Mouse (Mus musculus): ENCODE measurements around the gene Ankrd36. TPM values are rescaled to one million over a fixed set of nuclear protein-coding genes. Genes with fewer than 3 reads are reported as not detected.
"Not testable (repeated sequence)": the region's sequence is repeated elsewhere in the genome, so short reads cannot be mapped to it uniquely, and the experiment has no call there.

The Ankrd36 gene
- polyA plus RNA-seq, 1 experiment, result not detected

DNA sequence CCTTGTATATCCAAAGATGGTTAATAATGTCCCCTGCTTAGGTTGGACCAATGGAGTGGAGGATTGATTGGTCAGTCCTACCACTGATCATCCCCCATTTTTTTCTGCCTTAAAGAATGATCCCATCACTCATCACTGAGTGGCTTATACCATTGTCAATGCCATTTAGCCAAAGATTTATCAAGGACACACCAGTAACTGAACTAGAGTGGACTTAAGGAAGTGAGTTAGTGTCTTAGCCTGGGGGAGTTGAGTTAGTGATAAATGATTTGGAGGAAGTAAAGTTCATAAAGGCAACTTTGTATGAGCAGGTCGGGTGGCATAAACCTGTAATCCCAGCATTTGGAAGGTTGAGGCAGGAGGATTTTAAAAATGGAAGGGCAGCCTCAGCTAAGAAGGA lies 26.2 kb upstream of the Ankrd36 start:
- Histone ChIP-seq H3K4me1 (ENCODE audit: control insufficient read depth, insufficient read depth, low read length) (peaks cover 15% of the 10 kb centered on the region), H3K4me3 (replicated peaks; ENCODE audit: extremely low read depth, low read depth, low read length) (no peak overlapping the region)
- TF ChIP-seq POLR2A (IDR thresholded peaks at IDR 0.05; ENCODE audit: borderline replicate concordance, extremely low read depth, low read depth, low read length) (no peak), CTCF (IDR thresholded peaks at IDR 0.05; ENCODE audit: insufficient read depth, low read length) (no peak)
- WGBS, result 64% methylated on average over 1 of the region's 1 CpGs
- no peak for DNase-seq

DNA sequence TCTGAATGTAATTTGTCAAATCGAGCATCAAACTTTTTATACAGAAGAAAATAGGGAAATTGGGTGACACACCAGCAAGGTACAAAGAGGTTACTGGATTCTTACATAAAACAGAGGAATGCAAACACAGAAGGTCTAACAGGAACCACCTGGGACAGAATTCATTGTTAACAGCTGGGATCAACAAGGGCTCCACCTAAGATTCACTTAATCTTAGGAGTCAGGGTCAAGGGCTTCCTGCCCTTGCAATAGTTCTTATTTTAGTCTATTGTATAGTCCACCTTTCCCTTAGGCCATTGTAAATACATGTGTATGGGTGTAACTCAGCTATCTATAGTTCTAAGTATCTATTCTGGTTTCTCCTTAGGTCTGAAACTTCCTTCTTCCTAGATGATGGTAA lies 24.8 kb upstream of the Ankrd36 start:
- not testable (repeated sequence) for H3K4me3 ChIP-seq (replicated peaks; ENCODE audit: extremely low read depth, low read depth, low read length); DNase-seq
- peaks cover 12% of the 10 kb centered on the region for H3K4me1 ChIP-seq (ENCODE audit: control insufficient read depth, insufficient read depth, low read length)
- WGBS, result 75% methylated on average over 1 of the region's 1 CpGs

DNA sequence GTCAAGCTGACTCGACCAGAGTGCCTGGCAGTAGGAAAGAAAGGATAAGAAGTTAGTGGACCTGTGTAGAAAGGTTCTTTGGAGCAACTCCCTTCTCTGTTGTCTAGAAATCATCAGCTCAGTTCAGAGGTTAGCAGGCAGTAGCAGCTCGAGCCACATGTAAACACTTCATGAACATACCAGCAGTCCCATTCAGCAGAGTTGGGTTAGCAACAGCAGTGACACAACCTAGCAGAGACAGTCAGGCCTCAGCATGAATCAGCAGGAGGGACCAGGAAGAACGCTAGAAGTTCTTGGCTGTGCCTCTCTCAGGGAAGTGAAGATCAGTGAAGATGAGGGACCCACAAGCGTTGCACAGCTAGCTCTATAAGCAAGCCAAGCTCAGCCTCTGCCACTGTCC lies 24.0 kb upstream of the Ankrd36 start:
- TF ChIP-seq CTCF (IDR thresholded peaks at IDR 0.05; ENCODE audit: insufficient read depth, low read length) (no peak), POLR2A (IDR thresholded peaks at IDR 0.05; ENCODE audit: borderline replicate concordance, extremely low read depth, low read depth, low read length) (no peak)
- Histone ChIP-seq H3K4me3 (replicated peaks; ENCODE audit: extremely low read depth, low read depth, low read length) (no peak overlapping the region), H3K4me1 (ENCODE audit: control insufficient read depth, insufficient read depth, low read length) (peaks cover 10% of the 10 kb centered on the region)
- DNase-seq, result no peak
- WGBS, result 54% methylated on average over 4 of the region's 4 CpGs

DNA sequence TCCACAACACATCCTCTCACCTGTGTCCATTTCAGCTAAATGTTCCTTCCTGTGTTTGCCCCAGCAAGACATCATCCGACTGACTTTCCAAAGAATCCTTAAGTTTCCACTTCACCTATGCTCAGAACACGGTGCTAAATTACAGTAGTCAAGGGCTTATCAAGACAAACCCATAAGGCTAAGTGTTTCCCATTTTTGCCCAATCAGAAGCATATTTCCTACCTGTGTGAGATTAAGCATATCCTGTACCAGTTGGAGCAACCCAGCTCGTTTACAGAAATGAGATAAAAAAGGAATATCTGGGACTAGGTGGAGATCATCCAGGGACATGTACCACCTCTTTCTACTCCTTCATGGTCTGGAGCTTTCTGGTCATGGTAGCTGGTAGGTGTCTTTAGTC lies 22.8 kb upstream of the Ankrd36 start:
- Histone ChIP-seq H3K4me3 (replicated peaks; ENCODE audit: extremely low read depth, low read depth, low read length) (no peak overlapping the region), H3K4me1 (ENCODE audit: control insufficient read depth, insufficient read depth, low read length) (peaks cover 3% of the 10 kb centered on the region)
- 65% methylated on average over 3 of the region's 3 CpGs for WGBS
- no peak for TF ChIP-seq CTCF (IDR thresholded peaks at IDR 0.05; ENCODE audit: insufficient read depth, low read length)
- no peak for TF ChIP-seq POLR2A (IDR thresholded peaks at IDR 0.05; ENCODE audit: borderline replicate concordance, extremely low read depth, low read depth, low read length)
- no peak for DNase-seq

DNA sequence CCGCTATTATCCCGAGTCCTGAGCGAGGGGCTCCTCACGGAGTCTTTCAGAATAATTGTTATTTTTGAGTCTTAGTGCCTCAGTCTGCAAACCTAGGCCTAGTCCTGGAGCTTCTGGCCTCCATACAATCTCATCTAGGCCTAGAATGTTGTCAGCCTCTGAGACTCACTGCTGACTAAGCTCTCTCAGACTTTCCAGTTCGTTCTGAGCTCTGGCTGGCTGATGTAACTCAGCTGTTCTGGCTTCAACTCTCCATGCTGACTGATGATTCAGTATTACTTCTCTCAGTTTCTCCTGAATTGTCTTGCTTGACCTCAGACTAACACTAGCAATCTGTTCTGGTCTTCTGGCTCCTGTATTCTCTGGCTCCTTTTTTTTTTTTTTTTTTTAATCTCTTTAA lies 18.1 kb upstream of the Ankrd36 start:
- TF ChIP-seq CTCF (IDR thresholded peaks at IDR 0.05; ENCODE audit: insufficient read depth, low read length) (no peak), POLR2A (IDR thresholded peaks at IDR 0.05; ENCODE audit: borderline replicate concordance, extremely low read depth, low read depth, low read length) (no peak)
- H3K4me1 ChIP-seq (ENCODE audit: control insufficient read depth, insufficient read depth, low read length), result no peaks in the 10 kb centered on the region
- DNase-seq, result no peak
- 85% methylated on average over 5 of the region's 5 CpGs for whole genome bisulfite sequencing
- no peak overlapping the region for H3K4me3 ChIP-seq (replicated peaks; ENCODE audit: extremely low read depth, low read depth, low read length)

DNA sequence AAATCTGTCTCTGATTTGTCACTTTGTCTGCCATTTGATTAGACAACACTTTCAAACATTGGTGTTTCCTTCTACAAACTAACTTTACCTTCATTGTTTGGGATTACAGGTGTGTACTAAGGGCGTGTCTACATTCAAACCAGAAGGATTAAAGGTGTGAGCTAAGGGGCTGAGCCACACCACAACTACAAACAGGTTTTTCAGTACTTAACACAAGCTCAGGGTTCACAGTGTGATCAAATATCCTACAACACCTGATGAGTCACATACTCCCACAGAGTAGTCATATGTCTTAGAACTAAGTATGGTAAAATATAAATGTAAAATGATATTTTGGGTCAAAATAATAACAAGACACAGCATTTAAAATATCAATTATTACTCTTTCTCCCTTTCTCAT lies 17.6 kb upstream of the Ankrd36 start:
- H3K4me3 ChIP-seq (replicated peaks; ENCODE audit: extremely low read depth, low read depth, low read length), result no peak overlapping the region
- no peak for TF ChIP-seq POLR2A (IDR thresholded peaks at IDR 0.05; ENCODE audit: borderline replicate concordance, extremely low read depth, low read depth, low read length)
- no peak for TF ChIP-seq CTCF (IDR thresholded peaks at IDR 0.05; ENCODE audit: insufficient read depth, low read length)
- 73% methylated on average over 1 of the region's 1 CpGs for WGBS
- no peaks in the 10 kb centered on the region for H3K4me1 ChIP-seq (ENCODE audit: control insufficient read depth, insufficient read depth, low read length)
- no peak for DNase-seq

DNA sequence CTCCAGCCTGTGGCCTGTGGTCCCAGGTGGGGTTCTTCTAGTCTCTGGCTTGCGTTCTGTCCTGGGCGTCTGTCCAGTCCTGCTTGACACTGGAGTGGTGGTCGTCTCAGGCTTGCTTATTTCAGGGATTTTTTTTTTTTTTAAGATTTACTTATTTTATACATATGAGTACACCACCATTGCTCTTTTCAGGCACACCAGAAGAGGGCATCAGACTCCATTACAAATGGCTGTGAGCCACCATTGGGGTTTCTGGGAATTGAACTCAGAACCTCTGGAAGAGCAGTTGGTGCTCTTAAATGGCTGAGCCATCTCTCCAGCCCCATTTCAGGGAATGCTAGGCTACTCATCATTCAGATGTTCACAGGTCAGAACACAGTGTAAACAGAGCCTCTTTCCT lies 9.2 kb upstream of the Ankrd36 start:
- no peak for DNase-seq
- H3K4me3 ChIP-seq (replicated peaks; ENCODE audit: extremely low read depth, low read depth, low read length), result no peak overlapping the region
- 62% methylated on average over 3 of the region's 3 CpGs for WGBS
- no peak for TF ChIP-seq CTCF (IDR thresholded peaks at IDR 0.05; ENCODE audit: insufficient read depth, low read length)
- TF ChIP-seq POLR2A (IDR thresholded peaks at IDR 0.05; ENCODE audit: borderline replicate concordance, extremely low read depth, low read depth, low read length), result no peak
- H3K4me1 ChIP-seq (ENCODE audit: control insufficient read depth, insufficient read depth, low read length), result no peaks in the 10 kb centered on the region

DNA sequence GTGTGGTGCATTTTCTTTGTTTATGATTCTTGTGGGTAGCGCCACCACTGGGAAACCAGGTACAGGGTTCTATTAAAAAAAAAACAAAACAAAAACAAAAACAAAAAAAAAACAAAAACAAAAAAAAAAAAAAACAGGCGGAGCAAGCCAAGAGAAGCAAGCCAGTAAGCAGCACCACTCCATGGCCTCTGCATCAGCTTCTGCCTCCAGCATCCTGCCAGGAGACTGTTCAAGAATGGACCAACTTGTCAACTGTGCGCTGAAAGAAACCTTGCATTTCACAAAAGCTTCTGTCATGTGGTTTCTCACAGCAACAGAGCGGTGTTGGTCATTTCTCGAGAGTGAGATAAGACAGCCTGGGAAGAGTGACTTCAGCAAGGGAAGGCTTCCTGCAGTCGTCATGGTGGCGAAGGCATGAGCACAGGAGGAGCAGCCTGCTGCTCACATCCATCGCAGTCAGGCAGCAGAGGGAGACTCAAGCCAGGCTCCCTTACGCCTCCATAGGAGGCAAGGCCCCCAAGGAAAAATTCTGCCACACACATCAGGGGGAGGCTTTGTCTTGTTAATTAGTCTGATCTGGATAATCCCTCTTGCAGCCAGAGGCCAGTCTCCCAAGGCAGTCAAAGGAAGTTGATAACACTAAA lies 6.7 kb upstream of the Ankrd36 start:
- Histone ChIP-seq H3K4me3 (replicated peaks; ENCODE audit: extremely low read depth, low read depth, low read length) (no peak overlapping the region), H3K4me1 (ENCODE audit: control insufficient read depth, insufficient read depth, low read length) (no peaks in the 10 kb centered on the region)
- WGBS, result 46% methylated on average over 9 of the region's 9 CpGs
- no peak for DNase-seq
- TF ChIP-seq CTCF (IDR thresholded peaks at IDR 0.05; ENCODE audit: insufficient read depth, low read length), result no peak
- no peak for TF ChIP-seq POLR2A (IDR thresholded peaks at IDR 0.05; ENCODE audit: borderline replicate concordance, extremely low read depth, low read depth, low read length)

DNA sequence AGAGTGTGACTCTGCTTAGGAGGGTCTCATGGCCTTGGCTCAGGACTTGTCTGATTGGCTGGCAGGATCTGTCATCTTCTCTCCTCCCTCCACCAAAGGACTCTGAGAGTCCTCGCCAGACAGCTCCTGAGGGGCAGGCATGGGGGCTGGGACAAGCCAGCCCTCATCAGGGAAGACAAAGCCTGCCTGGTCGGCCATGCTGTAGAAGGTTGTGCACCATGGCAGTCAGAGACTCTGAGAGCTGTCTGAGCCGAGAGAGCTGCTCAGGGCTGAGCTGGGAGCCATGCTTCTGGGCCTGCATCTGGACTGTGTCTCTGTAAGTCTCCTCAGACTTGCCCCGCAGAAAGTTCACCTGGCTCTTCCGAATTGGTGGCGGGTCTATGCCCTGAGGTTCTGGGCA lies 5.6 kb upstream of the Ankrd36 start:
- WGBS, result 78% methylated on average over 6 of the region's 6 CpGs
- no peak for TF ChIP-seq POLR2A (IDR thresholded peaks at IDR 0.05; ENCODE audit: borderline replicate concordance, extremely low read depth, low read depth, low read length)
- TF ChIP-seq CTCF (IDR thresholded peaks at IDR 0.05; ENCODE audit: insufficient read depth, low read length), result no peak
- DNase-seq, result no peak
- Histone ChIP-seq H3K4me3 (replicated peaks; ENCODE audit: extremely low read depth, low read depth, low read length) (no peak overlapping the region), H3K4me1 (ENCODE audit: control insufficient read depth, insufficient read depth, low read length) (no peaks in the 10 kb centered on the region)

DNA sequence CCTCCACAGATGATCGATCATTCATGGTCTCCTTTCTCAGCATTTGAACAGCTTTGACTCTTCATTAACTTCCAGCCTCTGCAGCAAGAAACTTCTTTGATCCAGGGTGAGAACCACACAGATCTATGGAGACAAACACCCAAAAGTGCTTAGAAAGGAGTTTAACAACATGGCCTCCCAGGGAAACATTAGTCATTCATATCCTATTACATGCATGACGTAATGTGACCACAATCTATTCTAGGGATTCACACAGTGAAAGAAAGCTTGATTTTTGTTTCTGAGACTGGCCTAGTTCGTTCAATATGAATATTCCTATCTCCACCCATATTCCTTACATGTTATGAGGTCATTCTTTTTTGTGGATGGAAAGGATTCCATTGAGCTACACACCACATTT lies 3.9 kb upstream of the Ankrd36 start:
- DNase-seq, result no peak
- 80% methylated on average over 3 of the region's 3 CpGs for WGBS
- H3K4me3 ChIP-seq (replicated peaks; ENCODE audit: extremely low read depth, low read depth, low read length), result no peak overlapping the region
- no peaks in the 10 kb centered on the region for H3K4me1 ChIP-seq (ENCODE audit: control insufficient read depth, insufficient read depth, low read length)
- TF ChIP-seq CTCF (IDR thresholded peaks at IDR 0.05; ENCODE audit: insufficient read depth, low read length), result no peak
- TF ChIP-seq POLR2A (IDR thresholded peaks at IDR 0.05; ENCODE audit: borderline replicate concordance, extremely low read depth, low read depth, low read length), result no peak
